Mouse (Mus musculus) R1 (cell line): ENCODE data around the gene Gpsm2.
A peak's percentile ranks its signal among the peaks of the same experiment; 100 is the strongest.

Experiments used
- DNase-seq: peaks from one replicate; pipeline ENCODE4 v3.0.0-alpha.2; 2018; ENCODE audit warnings: low read depth, low spot score

Gpsm2 gene

GRCm38 (mm10) chr3:108722036-108722872 lies at the start of gene Gpsm2:
Gene Gpsm2 (minus strand): TSS chr3:108722309.
- DNase-seq, result peak; percentile 97

GRCm38 (mm10) chr3:108770725-108771368 lies 48.7 kb upstream of the Gpsm2 start:
- DNase-seq, result peak; percentile 77

- DNase-seq, result no peak
Measured at GRCm38 (mm10) chr3:108769547-108769946, 47.4 kb upstream of the Gpsm2 start.

- DNase-seq, result no peak
Measured at GRCm38 (mm10) chr3:108767416-108767815, 45.3 kb upstream of the Gpsm2 start.

GRCm38 (mm10) chr3:108766943-108767342 lies 44.8 kb upstream of the Gpsm2 start:
- no peak for DNase-seq

GRCm38 (mm10) chr3:108765476-108765875 lies 43.4 kb upstream of the Gpsm2 start:
- DNase-seq, result no peak

- DNase-seq, result no peak
Measured at GRCm38 (mm10) chr3:108764976-108765375, 42.9 kb upstream of the Gpsm2 start.

- peak; percentile 18 for DNase-seq
Measured at GRCm38 (mm10) chr3:108763691-108764090, 41.6 kb upstream of the Gpsm2 start.

GRCm38 (mm10) chr3:108762597-108763111 lies 40.5 kb upstream of the Gpsm2 start:
- no peak for DNase-seq

GRCm38 (mm10) chr3:108759566-108760420 lies 37.7 kb upstream of the Gpsm2 start:
- DNase-seq, result no peak

GRCm38 (mm10) chr3:108757570-108757969 lies 35.5 kb upstream of the Gpsm2 start:
- DNase-seq, result no peak

- no peak for DNase-seq
Measured at GRCm38 (mm10) chr3:108756131-108756530, 34.0 kb upstream of the Gpsm2 start.

GRCm38 (mm10) chr3:108755542-108755941 lies 33.4 kb upstream of the Gpsm2 start:
- DNase-seq, result no peak

GRCm38 (mm10) chr3:108754541-108754940 lies 32.4 kb upstream of the Gpsm2 start:
- no peak for DNase-seq

- DNase-seq, result no peak
Measured at GRCm38 (mm10) chr3:108751691-108752090, 29.6 kb upstream of the Gpsm2 start.

GRCm38 (mm10) chr3:108751061-108751460 lies 29.0 kb upstream of the Gpsm2 start:
- DNase-seq, result no peak

- DNase-seq, result no peak
Measured at GRCm38 (mm10) chr3:108744060-108744459, 22.0 kb upstream of the Gpsm2 start.

- DNase-seq, result no peak
Measured at GRCm38 (mm10) chr3:108739045-108739708, 17.1 kb upstream of the Gpsm2 start, which contains the start of gene Aknad1. Gene Aknad1 (plus strand): TSS chr3:108739658.

GRCm38 (mm10) chr3:108737761-108738160 lies 15.7 kb upstream of the Gpsm2 start:
- DNase-seq, result peak; percentile 61

GRCm38 (mm10) chr3:108730316-108730715 lies 8.2 kb upstream of the Gpsm2 start:
- DNase-seq, result peak; percentile 71

- DNase-seq, result no peak
Measured at GRCm38 (mm10) chr3:108727776-108728175, 5.7 kb upstream of the Gpsm2 start.
